Mouse (Mus musculus) limb, embryonic 13.5 days (tissue): ENCODE data around the gene Pheta1. TPM values are rescaled to one million over a fixed set of nuclear protein-coding genes. Genes with fewer than 3 reads are reported as not detected.

ENCODE experiments used
- ATAC-seq: fragments of 200-750 bp; cut with Nextera tagmentation; 2 replicates; pipeline ENCODE4 v1.8.0; 2017; ENCODE audit warnings: low read depth, moderate number of reproducible peaks, moderate TSS enrichment; ENCODE audit not compliant: low FRiP score
- H3K27ac ChIP-seq: fragments of 300-500 bp; sonication (generic); 2 replicates; pipeline ENCODE4 v1.5.1; 2015; ENCODE audit warnings: inconsistent platforms, mild to moderate bottlenecking, moderate library complexity
- H3K27me3 ChIP-seq: fragments of 300-500 bp; sonication (generic); 2 replicates; pipeline ENCODE4 v1.6.1; 2015; ENCODE audit warnings: mild to moderate bottlenecking, inconsistent platforms
- H3K36me3 ChIP-seq: fragments of 300-500 bp; sonication (generic); 2 replicates; pipeline ENCODE4 v1.6.1; 2015; ENCODE audit warnings: inconsistent platforms, mild to moderate bottlenecking, moderate library complexity
- H3K4me1 ChIP-seq: fragments of 300-500 bp; sonication (generic); 2 replicates; pipeline ENCODE4 v1.6.1; 2015; ENCODE audit warnings: inconsistent platforms
- H3K4me2 ChIP-seq: fragments of 300-500 bp; sonication (generic); replicated peaks from 2 replicates; pipeline ENCODE4 v1.6.1; 2015; ENCODE audit warnings: inconsistent platforms, mild to moderate bottlenecking, moderate library complexity
- H3K4me3 ChIP-seq: fragments of 300-500 bp; sonication (generic); 2 replicates; pipeline ENCODE4 v1.5.1; 2015; ENCODE audit warnings: moderate library complexity, mild to moderate bottlenecking, inconsistent platforms
- H3K9ac ChIP-seq: fragments of 300-500 bp; sonication (generic); 2 replicates; pipeline ENCODE4 v1.6.1; 2015; ENCODE audit warnings: mild to moderate bottlenecking, inconsistent platforms
- H3K9me3 ChIP-seq: fragments of 300-500 bp; sonication (generic); 2 replicates; pipeline ENCODE4 v1.6.1; 2016; ENCODE audit warnings: inconsistent platforms
- WGBS: fragments of 180-500 bp; shearing (Covaris S2); methylation state at CpG from one replicate; pipeline ENCODE4 v1.1.7; 2015; 5-methylcytosine and 5-hydroxymethylcytosine counted together
- microRNA-seq: library from miRNA; unstranded; fragments of <30 nt; microRNA quantifications from one replicate; pipeline ENCODE4, GENCODE M21; 2016
- polyA plus RNA-seq: library from polyadenylated mRNA; unstranded; fragments of >200 nt; fragmentation: Nextera tagmentation; extraction: Ambion mirVana; gene quantifications from 2 replicates; pipeline ENCODE4 v1.2.1, GENCODE M21; 2015

The Pheta1 gene
- polyA plus RNA-seq, 1 experiment from 2014 or later: 43.4 TPM

DNA sequence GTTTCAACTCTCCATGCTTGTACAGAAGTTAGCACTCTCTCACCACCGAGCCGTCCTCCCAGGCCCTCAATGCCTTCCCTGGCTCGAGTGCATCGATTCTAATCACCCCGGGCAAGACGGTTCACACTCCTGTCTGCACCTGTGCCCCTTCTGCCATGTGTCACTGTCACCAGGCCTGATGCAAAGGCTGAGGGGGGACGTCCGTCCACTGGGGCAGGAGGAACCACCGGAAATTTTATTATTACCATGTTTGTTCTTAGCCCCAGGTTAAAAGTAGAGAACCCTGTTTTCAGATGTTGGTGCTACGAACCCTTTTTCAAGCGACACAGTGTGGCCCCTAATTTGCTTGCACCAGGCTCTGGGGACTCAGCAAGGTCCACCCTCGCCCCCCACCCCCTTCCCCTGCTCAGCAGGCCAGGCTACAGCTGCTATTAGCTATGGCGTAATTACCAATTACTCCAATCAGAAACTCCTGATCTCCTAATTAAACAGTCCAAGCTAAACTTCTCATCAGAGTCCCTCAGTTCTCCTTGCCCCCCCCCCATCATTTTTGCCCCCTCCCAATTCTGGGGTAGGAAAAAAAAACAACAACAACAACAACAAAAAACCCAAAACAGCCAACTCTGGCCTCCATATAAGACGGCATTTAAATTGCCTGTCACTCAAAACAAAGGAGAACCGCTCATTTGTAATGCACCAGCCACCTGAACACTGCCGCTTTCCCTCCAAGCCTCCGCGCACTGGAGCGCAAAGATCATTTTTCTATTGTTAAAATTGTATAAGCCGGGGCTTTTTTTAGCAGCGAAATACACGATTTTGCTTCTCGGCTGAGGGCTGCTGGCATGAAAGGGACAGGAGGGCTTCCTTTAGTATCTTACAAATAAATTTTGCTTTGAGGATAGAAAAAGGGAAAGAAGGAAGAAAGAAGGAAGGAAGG lies 54.3 kb downstream of the Pheta1 start:
- no peak overlapping the region for H3K4me2 ChIP-seq
- peaks cover 11% of the 10 kb centered on the region for H3K4me1 ChIP-seq
- H3K9ac ChIP-seq: no peak overlapping the region
- H3K27ac ChIP-seq: no peak overlapping the region
- ATAC-seq: no peak
- H3K36me3 ChIP-seq: no peaks in the 10 kb centered on the region
- 37% methylated on average over 23 of the region's 23 CpGs for WGBS
- H3K27me3 ChIP-seq: no peaks in the 10 kb centered on the region
- H3K4me3 ChIP-seq: no peak overlapping the region
- no peaks in the 10 kb centered on the region for H3K9me3 ChIP-seq

Small RNA genes lying within 50 kb of the gene (microRNA-seq; reads per million reads assigned to microRNA genes)
- 0.52 reads per million for gene Mir7031

Other genes starting within 250 kb of the Pheta1 start
- gene Acad12, start 230.0 kb upstream of the Pheta1 start, polyA plus RNA-seq: 2.1 and 3.2 TPM in 2 replicates
- 2.2 and 2.3 TPM in 2 replicates for gene Acad10, start 188.5 kb upstream of the Pheta1 start, polyA plus RNA-seq
- gene Brap, start 188.4 kb upstream of the Pheta1 start, polyA plus RNA-seq: 43.2 and 43.9 TPM in 2 replicates
- 54.9 and 64.1 TPM in 2 replicates for gene Atxn2, start 137.6 kb upstream of the Pheta1 start, polyA plus RNA-seq
- 11.7 and 12.5 TPM in 2 replicates for gene Sh2b3, start 11.3 kb upstream of the Pheta1 start, polyA plus RNA-seq
- gene Cux2, start 201.1 kb downstream of the Pheta1 start, polyA plus RNA-seq: 3.8 and 4.1 TPM in 2 replicates